Mouse (Mus musculus): ENCODE measurements at regions not wholly inside any gene's neighbourhood (a gene's known extent, or its start where the extent isn't known, plus 50 kb on each side); places are given as distances from the start of the nearest gene placed in this dataset.

DNA sequence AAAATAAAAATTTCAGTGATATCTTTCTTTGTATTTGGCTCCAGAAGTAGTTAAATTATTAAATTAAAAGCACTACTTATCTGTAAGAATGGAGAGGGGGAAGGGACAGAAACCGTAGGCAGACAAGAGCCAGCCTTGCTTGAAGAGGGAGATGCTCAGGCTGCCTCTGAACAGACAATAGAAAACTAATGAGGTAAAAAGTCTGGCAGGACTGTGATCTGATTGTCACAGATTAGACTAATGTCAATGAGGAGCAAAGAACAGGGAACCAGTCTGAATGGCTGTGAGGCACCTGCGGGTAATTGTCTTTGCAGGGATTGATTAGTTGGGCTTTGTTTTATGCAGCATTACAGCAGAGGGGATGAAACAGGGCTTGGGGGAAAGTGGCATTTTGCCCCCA, 362.3 kb upstream of the Fam92a start:
- no peak for DNase-seq (ENCODE audit: low read depth, low spot score)

DNA sequence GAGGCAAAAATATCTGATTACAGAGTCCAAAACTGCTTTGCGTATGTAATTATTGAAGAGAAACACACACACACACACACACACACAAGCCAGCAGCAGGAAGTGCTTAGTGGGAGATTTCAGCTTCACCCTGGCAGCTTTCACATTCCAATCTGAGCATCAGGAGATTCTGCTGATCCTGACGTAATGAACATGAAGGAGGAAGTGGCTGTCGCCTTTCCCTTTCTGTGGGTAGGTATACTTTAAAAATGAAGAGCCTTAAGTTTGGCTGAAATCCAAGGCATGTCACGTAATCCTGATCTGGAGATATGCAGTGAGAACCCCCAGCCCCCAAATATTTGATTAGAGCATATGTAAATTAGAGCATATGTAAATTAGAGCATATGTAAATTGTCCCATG, 361.1 kb upstream of the Fam92a start:
- no peak for DNase-seq (ENCODE audit: low read depth, low spot score)

DNA sequence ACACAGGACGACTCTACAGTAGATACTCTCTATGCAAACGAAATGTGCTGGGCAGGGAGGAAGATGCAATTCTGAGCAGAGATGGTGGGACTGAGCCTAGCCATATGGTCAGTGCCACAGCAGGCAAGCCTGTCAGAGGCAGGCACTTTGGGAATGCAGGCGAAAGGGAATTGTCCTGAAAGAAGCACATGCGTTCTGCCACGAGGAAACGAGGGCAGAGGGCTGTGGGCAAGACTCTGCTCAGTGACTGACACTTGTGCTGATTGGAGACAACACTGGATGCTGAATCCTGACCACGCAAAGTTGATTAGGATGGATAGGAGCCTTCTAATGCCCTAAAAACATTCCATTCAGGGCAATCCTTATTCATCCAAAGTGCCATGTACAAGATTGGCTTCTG, 350.5 kb upstream of the Fam92a start:
- DNase-seq (ENCODE audit: low read depth, low spot score): no peak

DNA sequence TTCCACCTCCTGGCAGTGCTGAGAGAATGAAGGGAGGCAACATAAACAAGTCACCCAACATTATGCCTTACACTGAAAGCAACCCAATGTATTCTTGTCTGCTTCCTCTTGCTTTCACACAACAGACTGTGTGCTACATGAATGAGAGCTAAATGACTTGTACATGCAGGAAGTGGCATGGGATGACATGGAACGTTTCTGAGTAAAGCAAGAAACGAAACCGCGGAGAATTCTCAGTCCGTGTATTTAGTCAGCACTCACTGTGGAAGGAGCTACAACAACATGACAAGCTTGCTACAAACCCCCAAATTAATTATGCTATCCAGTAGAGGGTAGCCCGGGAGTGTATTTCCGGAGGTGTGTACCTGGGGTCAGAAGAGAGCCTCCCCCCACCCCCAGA, 349.4 kb upstream of the Fam92a start:
- DNase-seq (ENCODE audit: low read depth, low spot score): no peak

DNA sequence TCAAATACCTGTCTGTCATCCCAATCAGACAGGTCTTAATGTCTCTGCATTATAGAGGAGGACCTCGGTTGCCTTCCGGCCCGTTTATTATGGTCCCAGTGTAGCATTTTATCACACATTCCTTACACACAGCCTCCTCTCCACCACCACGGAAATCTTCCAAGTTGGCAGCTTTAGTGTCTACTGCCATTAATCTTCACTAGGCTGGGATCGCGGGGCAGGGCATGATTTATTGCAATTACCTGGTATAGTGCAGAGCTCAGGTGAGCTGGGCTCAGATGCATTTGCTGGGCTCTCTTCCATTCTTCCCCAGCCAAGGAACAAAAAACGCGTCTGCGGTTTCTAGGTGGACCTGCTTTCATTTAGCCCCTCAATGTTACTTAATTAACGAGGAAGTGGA, 344.7 kb upstream of the Fam92a start:
- no peak for DNase-seq (ENCODE audit: low read depth, low spot score)

DNA sequence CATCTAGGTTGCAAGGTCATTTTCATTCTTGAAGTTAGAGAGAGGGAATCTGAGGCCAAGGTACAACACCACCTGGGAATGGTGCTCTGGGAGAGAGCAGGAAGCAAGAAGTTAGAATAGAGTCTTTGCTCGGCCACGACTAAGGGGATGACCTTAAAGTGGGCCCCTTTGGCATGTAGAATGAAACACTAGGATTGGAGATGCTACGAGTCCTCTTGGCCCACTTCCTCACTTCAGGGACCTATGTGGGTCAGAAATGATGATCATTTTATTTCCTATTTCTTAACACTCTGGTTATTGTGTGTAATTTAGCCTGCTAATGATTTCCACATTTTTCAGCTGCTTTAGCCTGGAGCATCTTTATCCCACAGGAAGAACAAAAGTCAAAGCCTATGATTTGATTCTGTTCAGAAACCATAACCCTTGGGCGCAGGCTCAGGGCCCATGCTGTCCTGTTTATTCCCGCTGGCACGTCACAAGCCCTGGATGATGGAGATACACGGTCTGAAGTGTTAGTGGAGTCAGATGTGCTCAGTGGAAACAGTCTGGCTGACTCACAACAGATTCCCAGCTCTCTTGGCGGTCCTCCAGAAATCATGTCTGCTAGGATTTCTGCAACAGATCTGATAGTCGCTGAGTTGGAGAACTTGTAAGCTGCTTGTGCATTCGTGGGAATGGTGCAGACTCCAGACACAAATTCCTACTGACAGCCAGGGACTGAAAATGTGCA, 340.0 kb upstream of the Fam92a start:
- DNase-seq (ENCODE audit: low read depth, low spot score): no peak

DNA sequence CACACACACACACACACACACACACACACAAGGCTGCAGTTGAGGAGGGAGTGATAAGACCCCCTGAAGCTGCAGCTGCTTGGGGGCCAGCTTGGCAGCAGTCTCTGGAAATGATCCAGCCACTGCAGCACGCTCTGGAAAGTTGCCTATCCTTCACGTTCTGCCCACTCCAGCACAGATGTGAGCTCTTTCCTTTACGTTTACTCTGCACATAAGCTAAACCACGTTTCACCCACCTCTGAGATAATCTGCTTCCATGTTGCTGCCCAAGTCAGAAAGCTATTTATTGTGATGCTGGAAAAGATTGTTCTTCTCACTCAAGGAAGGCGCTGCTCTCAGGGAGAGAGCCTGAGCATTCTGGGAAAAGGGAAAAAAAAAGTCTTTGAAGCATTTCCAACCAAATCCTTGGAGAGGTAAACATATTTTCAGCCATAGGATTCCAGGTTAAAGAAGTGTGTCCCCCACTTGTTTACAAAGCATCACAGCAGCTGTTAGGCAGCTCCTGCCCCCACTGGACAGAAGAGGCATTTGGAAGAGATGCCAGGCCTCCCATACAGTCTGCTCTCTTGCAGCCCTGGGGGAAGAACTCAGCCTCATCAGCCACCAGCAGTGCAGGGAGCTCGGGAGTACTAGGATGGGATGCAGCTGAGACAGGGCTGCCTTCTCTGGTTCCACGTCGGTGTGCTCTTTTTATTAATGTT, 335.2 kb upstream of the Fam92a start:
- DNase-seq (ENCODE audit: low read depth, low spot score): no peak

DNA sequence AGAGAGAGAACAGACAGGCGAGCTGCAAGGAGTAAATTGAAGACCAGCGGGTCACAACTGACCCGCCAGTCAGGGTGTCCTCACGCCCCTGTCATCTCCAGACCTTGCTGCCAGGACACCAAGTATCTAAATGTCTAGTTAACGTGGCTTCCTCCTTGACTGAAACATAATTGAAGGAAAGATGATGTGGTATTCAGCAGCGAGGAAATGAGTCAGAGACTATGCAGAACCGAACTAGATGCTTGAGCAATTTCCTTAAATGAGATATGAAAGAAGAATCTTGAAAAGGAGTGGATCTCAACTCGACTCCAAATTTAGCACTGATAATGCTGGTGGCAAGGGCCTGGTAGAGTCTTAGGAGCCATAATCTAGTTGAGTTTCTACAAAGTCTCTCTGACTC, 329.3 kb upstream of the Fam92a start:
- no peak for DNase-seq (ENCODE audit: low read depth, low spot score)

DNA sequence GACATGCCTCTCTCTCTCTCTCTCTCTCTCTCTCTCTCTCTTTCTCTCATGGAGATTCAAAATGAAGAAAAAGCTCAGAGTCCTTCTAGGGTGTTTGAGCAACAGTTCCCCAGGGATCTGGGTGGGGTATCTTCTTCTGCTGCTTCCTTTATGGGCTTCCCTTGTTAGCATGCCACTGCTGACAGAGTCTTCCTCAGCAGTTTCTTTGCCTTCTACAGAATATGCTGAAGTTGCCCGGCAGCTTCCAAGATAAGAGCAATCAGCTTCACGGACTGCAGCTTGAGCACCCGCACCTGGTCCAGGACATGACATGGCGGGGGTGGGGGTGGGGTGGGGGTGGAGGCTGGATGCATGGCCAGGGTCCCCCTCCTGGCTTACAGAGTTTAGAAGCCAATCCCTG, 326.6 kb upstream of the Fam92a start:
- DNase-seq (ENCODE audit: low read depth, low spot score): no peak

DNA sequence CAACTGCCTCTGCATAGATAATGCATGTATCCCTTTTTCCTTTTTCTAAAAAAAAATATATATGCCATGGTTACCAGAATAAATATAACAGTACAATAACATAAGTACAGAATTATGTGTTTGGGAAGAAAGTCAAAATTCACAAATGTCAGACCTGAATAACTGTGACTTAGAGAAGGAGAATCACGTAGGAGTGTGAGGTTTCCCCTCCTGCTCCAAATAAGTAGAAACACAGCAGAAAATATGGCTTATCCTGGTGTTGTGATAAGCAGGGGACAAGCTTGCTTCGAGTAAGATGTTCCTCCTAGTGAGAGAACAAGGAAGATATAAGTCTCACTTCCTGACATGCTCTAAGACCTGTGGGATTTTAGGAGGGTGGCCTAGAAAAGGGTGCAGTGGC, 320.7 kb upstream of the Fam92a start:
- DNase-seq (ENCODE audit: low read depth, low spot score): no peak

DNA sequence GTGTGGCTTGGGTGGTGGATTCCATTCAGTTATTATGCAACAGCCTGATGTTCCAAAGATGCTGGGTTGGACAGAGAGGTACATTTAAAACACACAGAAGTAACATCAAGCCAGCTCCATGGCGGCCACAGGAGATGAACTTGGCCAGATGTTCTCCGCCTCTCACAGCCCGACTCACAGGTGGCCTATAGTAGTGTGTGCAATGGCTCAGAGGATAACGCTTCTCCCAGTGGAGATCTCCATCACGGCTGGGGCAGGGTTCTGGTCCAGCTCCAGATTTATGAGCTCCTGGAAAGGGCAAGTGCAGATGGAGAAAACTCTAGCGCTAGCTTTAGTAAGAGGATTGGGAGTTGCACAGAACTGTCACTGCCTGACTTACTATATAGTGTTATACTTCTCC, 319.5 kb upstream of the Fam92a start:
- no peak for DNase-seq (ENCODE audit: low read depth, low spot score)

DNA sequence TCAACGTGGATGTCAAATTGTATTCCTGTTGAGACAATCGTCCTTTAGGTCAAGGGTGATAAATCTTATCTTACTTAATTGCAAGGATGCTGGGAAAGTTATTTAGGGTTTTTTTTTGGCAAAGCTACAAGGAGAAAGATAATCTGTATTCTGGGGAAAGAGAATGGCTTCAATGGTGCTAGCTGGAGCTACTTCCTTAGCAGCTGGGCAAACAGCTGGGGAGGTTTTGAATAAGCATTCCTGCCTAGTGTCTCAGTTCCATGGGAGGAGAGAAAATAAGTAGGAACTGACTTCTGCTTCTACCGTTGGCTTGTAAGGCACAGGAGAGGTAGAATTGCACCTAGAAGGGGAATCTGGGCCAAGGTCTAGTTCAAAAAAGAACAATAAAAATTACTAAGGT, 318.3 kb upstream of the Fam92a start:
- no peak for DNase-seq (ENCODE audit: low read depth, low spot score)

DNA sequence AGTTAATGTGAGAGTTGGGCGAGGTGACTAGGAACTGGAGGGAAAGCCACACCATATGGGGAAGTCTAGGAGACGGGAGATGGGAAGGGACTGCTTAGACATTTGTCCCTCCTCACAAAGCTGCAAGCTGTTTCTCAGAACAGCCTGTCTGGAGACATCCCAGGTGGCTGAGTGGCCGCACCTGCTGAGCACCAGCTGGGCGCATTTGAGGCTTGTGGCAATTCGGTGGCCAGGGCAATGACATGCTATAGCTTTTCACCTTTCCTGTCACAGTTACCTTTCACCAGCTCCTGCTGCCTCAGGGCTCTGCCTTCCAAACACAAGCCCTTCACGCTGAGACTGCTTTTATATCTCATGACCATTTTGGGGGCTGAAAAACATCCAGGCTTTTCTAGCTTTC, 317.5 kb upstream of the Fam92a start:
- DNase-seq (ENCODE audit: low read depth, low spot score): no peak

DNA sequence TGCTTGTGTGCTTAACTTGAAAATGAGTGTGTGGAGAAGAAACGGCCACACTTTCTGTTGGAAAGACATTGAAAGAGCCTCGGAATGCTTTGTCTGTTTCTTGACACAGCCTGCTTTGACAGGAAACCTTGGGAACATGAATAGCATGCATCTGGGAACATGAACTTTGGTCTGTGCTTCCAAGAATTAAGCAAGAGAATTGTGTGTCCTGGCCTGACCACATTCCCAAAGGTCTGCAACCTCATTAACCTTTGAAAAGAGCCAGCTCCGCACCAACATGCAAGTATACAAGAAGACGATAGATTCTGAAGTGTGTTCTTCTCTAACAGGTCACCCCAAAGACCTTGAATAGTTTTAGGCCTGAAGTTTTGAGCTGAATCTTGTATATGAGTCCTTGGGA, 309.7 kb upstream of the Fam92a start:
- DNase-seq (ENCODE audit: low read depth, low spot score): no peak

DNA sequence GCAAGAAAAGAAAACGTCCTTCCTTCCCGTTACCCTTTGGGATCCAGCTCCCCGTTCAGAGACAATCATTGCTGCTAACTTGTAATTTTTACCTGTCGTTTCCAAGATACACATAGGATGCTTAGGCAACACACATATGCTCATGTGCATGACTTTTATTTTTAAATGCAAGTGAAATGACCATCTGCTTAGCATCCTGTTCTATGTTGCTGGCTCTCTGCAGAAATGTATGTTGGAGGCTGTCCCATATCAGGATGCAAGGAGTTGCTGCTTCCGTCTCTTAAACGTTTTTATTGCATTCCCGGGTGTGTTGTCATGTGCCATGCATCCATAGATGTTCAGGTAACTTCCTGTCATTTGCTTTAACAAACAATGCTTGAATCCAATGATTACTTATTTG, 304.9 kb upstream of the Fam92a start:
- DNase-seq (ENCODE audit: low read depth, low spot score): no peak

DNA sequence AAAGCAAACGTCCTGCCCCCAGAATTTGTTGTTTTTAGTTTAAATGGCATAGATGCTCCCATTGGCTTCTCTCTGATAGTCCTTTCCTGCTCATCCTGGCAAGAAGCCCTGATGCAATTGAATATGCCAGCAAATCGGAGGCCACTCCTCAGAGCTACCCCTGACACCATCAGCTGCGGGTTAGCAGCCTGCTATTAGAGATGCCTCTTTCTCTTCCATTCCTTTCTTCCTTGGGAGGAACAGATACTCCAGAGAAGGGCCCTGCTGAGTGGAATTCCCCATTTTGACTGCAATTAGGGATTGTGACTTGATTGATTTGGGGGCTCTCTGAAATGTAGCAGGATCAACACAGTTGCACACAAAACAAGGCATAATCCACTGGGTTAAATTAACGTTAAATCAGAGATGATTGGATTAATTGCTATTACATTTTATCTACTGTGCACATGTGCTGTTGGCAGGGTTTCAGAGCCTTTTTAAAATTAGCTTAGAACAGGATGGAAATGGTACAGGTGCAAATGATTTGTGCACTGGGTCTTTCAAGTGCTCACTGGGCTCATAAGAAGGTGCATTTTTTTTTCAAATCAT, 303.3 kb upstream of the Fam92a start:
- DNase-seq (ENCODE audit: low read depth, low spot score): no peak

DNA sequence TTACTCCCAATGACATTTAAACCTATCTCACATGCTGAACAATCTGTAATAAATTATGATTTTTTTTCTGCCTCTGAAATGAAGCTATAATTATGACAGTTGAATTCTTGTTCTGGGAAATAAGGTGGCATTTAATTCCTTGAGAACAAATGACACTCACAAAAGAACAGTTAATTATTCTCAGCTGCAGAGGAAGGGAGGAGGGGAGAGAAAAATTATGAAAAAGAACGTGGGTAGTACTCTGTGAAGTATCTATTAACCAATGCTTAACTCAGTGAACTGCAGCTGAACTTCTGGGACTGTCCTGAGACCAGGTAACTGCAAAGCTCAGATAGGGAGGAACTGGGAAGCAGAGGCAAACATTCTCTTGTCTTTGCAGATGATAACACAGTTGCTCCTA, 302.6 kb upstream of the Fam92a start:
- no peak for DNase-seq (ENCODE audit: low read depth, low spot score)

DNA sequence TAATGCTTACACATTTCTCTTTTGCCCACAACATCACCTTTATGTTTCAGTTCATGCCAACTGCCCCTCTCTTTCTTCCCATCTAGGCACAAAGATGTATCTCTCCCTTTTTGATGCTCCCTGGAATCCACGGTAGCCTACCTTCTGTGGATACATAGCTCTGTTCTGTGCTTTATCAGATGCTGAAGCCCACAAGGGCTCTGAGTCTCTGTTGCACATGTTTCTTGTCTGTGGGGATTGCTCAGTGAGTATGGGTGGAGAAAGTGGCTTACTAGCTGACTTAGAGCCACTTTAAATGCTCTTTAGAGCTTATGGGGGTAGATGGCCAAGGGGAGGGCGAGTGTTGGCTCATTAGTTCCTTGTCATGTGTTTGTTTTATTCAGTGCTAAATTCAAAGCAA, 289.9 kb upstream of the Fam92a start:
- DNase-seq (ENCODE audit: low read depth, low spot score): no peak

DNA sequence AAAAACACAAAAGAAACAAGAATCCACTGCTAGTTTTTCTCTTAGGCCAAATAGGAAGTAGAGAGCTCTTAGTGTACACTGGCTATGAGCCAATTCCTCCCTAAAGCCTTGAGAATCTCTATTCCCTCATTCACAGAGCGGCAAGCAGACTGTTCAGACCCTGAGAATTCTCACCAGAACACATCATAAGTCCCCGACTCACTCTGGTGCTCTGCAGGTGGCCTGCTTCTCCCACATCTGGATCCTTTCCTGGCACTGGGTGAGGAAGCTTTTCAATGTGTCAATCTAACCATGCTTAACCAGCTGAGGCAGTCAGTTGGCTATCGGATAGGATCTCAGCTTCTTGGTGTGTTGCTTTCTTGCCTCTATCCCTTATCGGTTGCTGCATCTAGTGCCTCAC, 289.4 kb upstream of the Fam92a start:
- no peak for DNase-seq (ENCODE audit: low read depth, low spot score)

DNA sequence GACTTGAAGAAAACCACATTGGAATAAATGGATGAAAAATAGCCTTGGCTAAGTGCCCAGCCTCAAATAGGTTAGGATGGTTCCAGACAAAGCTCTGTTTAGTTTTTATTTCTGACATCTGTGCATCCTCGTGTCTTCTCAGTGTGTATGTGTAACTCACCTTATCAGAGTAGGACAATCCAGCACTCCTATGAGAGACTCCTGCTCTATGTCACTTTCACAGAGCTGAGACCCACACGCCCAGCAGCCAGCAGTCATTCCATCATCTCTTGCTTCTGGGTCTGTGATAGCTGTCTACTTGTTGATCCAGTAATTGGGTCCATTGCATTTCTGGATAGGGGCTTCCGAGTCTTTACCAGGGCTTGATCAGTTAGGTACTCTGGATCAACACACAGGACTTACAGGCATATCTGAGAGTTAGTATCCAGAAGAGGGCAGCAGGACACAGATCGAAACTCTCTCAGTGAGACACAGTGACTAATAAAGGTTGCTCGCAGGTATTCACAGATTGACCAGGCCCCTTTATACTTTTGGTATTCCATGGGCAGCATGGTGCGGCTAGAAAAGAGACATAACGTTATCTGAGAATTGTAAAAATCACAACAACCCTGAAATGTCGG, 286.3 kb upstream of the Fam92a start:
- no peak for DNase-seq (ENCODE audit: low read depth, low spot score)

DNA sequence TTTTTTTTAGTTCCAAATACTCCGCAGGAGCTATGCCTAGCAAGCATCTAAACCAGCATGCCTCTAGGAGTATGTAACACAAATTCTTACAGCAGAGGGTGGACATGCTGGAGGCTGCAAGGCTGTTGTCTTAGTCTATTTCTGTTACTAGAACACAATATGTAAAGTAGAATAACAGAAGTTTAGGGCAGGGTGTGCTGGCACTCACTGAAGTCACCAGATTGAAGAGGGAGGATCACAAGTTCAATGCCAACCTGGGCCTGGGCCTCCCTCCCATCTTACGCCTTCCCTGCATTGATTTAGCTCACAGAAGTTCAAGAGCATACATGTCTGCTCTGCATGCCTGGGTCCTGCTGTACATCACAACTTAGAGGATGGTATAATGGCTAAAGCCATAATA, 280.3 kb upstream of the Fam92a start:
- no peak for DNase-seq (ENCODE audit: low read depth, low spot score)

DNA sequence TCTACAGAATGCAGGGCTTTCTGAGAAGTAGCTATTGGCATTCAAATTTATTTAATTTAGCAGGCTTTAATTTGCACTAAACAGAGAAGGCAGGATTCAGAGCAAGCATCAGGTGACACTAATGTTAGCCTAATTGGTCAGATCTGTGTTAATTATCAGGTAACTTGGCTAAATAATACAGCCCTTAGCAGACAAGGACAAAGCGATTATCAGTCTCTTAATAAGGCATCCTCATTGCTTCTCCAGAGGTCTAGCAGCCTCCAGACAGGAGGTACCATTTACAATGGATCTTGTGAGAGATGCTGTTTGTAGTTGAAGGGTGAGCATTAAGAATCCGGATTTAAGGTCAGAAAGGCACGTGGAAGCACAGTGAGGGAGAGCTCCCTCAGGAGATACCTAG, 253.7 kb upstream of the Fam92a start:
- DNase-seq (ENCODE audit: low read depth, low spot score): no peak
